Mouse (Mus musculus) lung, postnatal 14 days (tissue): ENCODE data around the gene Slc38a6.

Source experiments
- DNase-seq: peaks from one replicate; pipeline ENCODE4 v3.0.0; 2021

Gene Slc38a6

DNA sequence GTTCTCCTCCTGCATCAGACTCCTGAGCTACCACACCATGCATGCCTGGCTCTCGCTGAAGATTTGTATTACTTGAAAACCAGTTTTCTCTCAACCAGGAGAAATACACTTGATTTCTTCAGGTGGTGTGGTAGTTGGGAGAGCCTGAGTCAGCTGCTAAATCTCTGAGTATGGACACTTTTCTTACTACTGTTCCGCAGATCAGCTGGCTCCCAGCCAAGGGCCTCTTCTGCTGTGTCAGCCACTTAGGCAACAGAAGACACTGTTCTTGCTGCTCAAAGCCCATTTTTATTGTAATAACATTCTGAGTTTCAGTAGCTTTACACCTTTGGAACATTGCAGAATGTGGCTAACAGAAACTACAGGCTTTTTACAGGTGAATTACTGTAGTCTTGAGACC lies 72.1 kb downstream of the Slc38a6 start:
- DNase-seq, result peak; percentile 66

DNA sequence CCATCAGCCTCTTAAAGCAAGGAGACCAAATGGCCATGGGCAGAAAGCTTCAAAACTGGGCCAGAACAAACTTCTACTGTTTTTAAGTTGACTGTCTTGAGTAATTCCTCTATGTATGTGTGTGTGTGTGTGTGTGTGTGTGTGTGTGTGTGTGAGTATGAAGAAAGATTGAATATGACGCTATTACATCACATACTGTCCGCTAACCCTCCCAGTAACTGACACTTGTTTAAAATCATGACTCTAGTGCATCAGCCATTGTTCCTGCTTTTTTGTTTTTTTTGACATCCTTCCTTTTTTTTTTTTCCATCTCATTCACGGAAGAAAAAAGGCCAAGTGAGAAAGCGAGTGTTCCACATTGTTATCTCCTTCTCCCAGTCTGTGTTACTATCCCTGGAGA lies 72.9 kb downstream of the Slc38a6 start:
- DNase-seq, result no peak

DNA sequence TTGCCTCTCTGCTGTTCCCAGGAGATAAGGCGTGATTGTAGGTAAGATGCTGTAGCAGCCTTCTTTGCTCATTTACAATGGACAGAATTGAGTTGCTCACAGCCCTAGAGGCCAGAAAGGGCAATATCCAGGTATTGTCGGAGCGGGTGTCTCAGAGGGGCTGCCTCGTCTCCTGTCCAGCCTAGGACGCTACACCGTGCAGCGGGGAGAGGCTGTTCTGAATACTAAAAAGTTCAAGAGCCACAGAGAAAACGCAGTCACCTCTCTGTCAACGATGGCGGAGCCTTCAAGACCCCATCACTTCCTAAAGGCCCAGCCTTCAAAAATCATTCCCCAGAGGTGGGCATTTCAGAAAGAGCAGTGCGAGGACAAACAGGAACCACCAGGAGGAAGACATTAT lies 74.6 kb downstream of the Slc38a6 start:
- no peak for DNase-seq

GRCm38 (mm10) chr12:73363401-73363800 lies 76.8 kb downstream of the Slc38a6 start:
- DNase-seq, result no peak

- no peak for DNase-seq
Measured at GRCm38 (mm10) chr12:73363956-73364355, 77.4 kb downstream of the Slc38a6 start.

- no peak for DNase-seq
Measured at GRCm38 (mm10) chr12:73366581-73366980, 80.0 kb downstream of the Slc38a6 start.

- no peak for DNase-seq
Measured at GRCm38 (mm10) chr12:73367460-73368079, 81.0 kb downstream of the Slc38a6 start.

DNA sequence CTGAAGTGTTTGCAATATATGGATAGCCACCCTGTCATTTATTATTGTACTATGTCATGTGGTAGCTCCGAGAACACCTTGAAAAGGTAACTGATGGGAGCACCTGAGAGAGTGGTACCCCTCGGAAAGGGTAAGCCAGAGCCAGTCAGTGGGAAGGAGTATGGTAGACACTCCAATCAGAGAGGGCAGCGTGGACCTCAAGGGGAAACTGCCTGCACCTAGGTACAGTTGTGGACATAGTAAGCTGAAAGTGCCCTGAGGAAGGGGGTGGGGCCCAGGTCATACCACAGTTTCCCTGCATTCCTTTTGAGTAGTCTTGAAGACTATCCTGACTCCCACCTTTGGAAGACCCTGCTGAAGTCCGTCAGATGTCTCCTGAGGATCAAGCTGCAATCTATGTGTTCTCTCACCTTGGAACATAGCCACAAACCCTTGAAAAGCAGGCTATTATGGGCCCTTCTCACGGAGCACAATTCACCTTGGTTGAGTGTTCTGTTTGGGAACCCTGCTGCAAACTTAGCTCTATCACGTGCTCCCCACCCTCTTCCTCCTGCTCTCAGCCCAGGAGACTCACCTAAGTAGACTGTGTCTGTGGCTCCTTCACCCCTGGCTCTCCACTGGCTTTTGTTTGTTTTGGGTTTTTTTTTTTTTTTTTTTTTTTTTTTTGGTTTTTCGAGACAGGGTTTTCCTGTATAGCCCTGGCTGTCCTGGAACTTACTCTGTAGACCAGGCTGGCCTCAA lies 82.5 kb downstream of the Slc38a6 start:
- no peak for DNase-seq

DNA sequence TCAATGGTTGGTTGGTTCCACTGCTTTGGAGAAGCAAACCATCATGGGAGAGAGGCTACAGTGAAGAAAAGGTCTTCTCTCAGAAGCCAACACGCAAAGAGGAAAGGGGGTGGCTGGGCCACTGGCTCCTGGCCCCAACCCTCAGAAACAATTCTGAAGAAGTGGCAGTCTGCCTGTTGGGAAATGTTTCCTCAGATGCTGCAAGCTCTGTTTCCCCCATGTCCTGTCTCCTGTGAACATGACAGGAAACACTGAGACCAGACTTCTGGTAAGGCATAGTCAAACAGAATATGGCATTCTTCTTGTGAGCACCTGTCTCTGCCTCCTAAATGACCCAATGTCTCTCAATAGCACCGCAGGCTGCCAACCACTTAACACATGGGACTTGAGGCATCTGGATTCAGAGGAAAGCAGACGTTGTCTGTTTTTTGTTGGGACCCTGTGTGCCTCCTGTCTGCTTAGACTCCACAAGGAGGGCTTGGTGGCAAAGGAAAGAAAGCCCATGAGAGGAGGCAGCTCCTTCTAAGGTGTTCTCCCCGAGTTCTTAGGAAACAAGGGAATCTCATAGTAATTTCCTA lies 83.9 kb downstream of the Slc38a6 start:
- no peak for DNase-seq

DNA sequence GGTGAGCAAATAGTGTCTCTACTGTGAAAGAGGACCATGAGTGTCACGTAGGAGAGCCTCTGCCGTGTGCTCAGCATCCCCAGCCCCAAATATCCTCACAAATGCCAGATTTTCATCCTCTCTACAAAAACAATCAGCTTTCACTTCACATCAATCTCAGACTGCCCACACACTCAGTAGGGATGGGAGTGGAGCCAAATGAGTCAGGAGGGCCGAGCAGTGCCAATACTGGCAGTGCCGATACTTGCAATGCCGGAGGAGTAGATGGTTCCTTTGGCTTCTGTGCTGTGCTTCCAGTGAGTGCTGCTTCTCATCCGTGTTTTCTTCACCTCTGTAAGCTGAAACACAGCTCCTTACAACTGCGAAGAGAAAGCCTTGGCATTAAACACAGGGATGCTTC lies 84.6 kb downstream of the Slc38a6 start:
- DNase-seq, result no peak

DNA sequence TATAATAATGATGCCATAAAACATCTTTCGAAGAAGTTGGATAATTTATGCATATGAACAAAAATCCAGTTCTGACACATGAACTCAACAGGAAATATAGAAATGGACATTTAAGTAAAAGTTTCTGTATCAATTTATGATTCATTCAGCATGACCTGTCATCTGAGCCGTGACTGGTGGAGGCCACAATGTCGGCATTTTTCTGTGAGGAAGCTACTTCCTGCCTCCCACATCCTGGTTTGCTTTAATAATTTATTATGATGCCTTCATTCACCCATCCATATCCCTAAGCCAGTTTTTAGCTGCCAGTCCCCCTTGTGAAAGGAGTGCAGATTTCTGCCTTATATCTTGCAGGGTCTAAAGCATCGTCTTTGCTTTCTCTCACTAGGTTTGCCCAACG lies 91.4 kb downstream of the Slc38a6 start:
- DNase-seq, result no peak

DNA sequence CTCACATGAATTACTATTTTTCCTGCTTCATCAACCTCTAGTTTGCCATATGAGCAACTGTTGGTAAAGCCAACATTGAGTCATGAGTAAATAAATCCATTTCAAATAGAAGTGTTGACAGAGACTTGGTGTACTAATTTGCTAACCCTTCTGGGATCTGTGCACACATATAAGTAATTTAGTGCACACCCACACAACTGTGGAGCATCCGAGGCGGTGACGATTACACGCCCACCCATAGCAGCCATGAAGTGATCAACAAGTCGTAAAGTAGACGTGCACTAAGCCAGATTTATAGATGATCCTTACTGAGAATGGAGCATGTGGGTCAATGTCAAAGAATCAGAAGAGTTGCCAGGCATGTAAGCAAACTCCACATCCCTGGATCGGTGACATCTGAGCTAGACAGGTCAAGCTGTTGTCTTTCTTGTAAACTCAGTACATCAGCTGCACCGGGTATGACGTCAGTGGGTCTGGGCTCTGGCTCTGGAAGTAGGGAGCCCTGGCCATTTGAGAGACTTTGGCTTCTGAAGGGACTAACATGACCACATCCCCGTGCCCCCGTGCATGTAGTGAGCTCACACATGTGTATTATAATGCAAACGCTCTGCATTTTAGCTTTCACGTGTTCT lies 92.3 kb downstream of the Slc38a6 start:
- DNase-seq, result no peak

- no peak for DNase-seq
Measured at GRCm38 (mm10) chr12:73380686-73381360, 94.2 kb downstream of the Slc38a6 start.

GRCm38 (mm10) chr12:73381452-73381851 lies 94.9 kb downstream of the Slc38a6 start:
- DNase-seq, result no peak

DNA sequence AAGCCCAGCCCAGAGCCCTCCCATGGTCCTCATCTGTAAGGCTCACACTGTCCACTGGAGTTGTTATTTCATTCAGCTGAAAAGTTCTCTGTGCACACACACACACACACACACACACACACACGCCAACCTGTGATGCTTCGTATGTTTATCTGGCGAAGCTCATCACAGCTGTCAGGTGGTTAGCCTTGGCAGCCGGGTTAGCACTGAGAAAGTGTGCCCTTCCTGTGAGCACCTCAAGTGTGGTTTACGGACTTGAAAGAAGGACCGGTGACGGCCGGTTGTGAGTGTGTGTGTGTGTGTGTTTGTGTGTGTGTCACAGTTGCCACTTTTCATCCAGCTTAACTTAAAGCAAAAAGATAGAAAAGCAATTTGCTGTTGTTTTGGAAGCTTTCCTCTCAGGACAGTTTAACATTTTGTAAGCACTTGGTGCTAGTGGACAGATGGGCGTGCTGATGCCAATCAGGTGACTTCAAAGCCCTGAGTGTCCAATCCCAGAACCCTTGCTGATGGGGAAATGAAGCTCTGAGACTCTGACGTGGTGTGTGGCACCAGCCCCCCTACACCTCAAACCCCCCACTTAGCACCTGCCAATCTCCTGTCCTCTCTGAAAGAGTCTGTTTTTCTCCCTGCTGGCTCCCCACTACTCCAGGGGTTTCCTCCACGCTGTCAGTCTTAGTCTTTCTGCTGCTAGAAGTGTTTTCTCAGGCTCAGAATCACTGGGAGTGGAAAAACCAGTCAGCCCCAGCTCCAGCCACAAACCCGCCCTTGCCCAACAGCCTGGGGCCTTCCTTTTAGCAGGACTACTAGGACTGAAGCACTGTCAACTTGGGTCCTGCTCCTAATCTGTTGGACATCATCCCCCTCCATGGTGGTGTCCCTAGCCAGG lies 96.0 kb downstream of the Slc38a6 start:
- no peak for DNase-seq

DNA sequence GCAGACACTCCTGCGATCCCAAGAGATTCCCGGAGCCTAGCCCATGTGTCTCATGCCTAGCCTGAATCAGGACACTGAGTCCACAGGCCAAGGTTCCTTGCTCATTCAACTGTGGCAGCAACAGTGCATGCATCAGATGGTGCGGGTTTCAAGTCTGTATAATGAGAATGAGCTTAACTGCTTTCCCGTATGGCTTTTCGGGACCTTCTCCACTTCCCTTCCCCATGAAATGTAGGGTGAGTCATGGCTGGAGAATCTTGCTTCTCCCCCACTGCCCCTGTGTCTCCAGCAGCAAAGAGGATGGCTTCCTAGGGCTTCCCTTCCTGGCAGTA lies 96.6 kb downstream of the Slc38a6 start:
- DNase-seq, result no peak

GRCm38 (mm10) chr12:73383861-73384260 lies 97.3 kb downstream of the Slc38a6 start:
- no peak for DNase-seq

DNA sequence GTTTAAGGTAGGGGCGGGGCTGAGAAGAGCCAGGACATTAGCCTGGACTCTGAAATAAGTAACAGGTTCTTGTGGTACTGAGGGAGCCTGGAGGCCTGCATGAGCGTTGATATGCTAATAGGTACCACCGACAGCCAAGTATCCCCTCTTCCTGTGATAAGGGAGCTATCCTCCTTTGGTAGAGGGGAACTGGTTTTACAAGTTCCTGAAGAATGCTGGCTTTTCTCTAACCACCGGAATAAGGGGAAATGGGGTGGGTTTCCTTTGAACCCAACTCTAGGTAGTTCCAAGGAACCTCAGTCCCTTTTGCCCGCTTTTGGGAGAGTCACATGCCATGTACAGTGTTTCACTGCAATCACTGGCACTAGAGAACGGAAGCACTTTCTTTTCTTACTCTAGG lies 98.2 kb downstream of the Slc38a6 start:
- no peak for DNase-seq

GRCm38 (mm10) chr12:73392507-73392906 lies 105.9 kb downstream of the Slc38a6 start:
- DNase-seq, result no peak

DNA sequence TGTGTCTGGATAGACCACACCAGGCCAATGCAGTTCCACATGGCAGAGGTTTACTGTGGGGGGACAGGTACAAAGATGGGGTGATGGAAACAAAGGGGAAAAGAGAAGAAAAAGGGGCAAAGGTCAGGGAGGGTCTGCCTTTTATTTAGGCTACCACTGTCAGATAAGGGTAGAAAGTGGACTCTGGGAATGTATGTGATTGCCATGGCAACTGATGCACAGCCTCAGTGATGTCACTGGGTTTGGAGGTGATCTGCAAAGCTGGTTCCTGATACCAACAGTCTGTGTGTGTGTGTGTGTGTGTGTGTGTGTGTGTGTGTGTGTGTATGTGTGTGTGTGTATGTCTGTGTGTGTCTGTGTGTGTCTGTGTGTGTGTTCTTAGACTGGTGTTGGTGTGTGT lies 106.4 kb downstream of the Slc38a6 start:
- no peak for DNase-seq

GRCm38 (mm10) chr12:73393881-73394291 lies 107.3 kb downstream of the Slc38a6 start:
- no peak for DNase-seq

GRCm38 (mm10) chr12:73394571-73394970 lies 108.0 kb downstream of the Slc38a6 start:
- no peak for DNase-seq
